Mouse (Mus musculus): Measurements from ENCODE around the gene Kifc3. TPM values are rescaled to one million over a fixed set of nuclear protein-coding genes. Genes with fewer than 3 reads are reported as not detected.

Kifc3 gene
- polyA plus RNA-seq, 1 experiment from 2014 or later: 20.9 TPM

DNA sequence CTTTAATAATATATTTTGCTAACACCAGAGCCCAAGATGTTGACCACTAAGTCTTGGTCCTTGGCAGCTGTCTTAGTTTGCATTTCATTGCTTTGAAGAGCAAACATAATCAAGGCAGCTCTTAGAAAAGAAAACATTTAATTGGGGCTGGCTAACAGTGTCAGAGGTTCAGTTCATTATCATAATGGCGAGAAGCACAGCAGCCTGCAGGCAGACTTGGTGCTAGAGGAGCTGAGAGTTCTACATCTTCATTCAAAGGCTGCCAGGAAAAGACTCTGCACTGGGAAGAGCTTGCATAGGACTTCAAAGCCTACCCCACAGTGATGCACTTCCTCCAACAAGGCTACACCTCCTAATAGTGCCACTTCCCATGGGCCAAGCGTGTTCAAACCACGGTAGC, 45.5 kb downstream of the Kifc3 start:
- no peak for ATAC-seq
- H3K4me3 ChIP-seq (ENCODE audit: low read depth, low read length): no peak overlapping the region
- no peaks in the 10 kb centered on the region for H3K9me3 ChIP-seq (ENCODE audit: control insufficient read depth)
- H3K4me1 ChIP-seq (replicated peaks; ENCODE audit: control insufficient read depth, insufficient read depth, low read length): no peaks in the 10 kb centered on the region
- TF ChIP-seq CTCF (IDR thresholded peaks at IDR 0.05; ENCODE audit: low read depth): no peak
- 70% methylated on average over 3 of the region's 3 CpGs for WGBS
- H3K27ac ChIP-seq (ENCODE audit: low read depth, low read length): no peak overlapping the region
- no peak overlapping the region for H3K9ac ChIP-seq (ENCODE audit: low read depth, low read length)
- no peaks in the 10 kb centered on the region for H3K27me3 ChIP-seq (replicated peaks; ENCODE audit: control insufficient read depth, insufficient read depth, low read length)
- no peaks in the 10 kb centered on the region for H3K36me3 ChIP-seq (ENCODE audit: control insufficient read depth, insufficient read depth)
- no peak overlapping the region for H3K4me2 ChIP-seq (replicated peaks; ENCODE audit: low read depth)

DNA sequence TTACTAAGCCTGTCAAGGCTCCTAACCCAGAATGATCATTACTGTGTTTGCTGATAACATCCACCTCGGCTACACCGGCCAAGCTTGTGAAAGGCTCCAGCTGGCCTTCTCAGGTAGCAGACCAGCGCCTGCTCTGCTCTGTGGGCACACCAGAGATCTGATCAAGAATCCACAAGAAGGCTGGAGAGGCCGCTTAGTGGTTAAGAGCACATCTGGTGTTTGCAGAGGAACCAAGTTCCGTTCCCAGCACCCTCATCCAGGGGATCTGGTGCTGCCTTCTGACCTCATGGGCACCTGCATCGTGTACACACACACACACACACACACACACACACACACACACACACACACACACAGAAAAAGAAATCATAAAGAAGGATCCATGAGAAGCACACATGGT, 46.5 kb downstream of the Kifc3 start:
- Histone ChIP-seq H3K4me2 (replicated peaks; ENCODE audit: low read depth) (no peak overlapping the region), H3K27me3 (replicated peaks; ENCODE audit: control insufficient read depth, insufficient read depth, low read length) (no peaks in the 10 kb centered on the region), H3K4me3 (ENCODE audit: low read depth, low read length) (no peak overlapping the region), H3K27ac (ENCODE audit: low read depth, low read length) (no peak overlapping the region), H3K9ac (ENCODE audit: low read depth, low read length) (no peak overlapping the region), H3K9me3 (ENCODE audit: control insufficient read depth) (no peaks in the 10 kb centered on the region), H3K4me1 (replicated peaks; ENCODE audit: control insufficient read depth, insufficient read depth, low read length) (no peaks in the 10 kb centered on the region), H3K36me3 (ENCODE audit: control insufficient read depth, insufficient read depth) (no peaks in the 10 kb centered on the region)
- ATAC-seq: no peak
- TF ChIP-seq CTCF (IDR thresholded peaks at IDR 0.05; ENCODE audit: low read depth): no peak
- WGBS: 68% methylated on average over 6 of the region's 6 CpGs

DNA sequence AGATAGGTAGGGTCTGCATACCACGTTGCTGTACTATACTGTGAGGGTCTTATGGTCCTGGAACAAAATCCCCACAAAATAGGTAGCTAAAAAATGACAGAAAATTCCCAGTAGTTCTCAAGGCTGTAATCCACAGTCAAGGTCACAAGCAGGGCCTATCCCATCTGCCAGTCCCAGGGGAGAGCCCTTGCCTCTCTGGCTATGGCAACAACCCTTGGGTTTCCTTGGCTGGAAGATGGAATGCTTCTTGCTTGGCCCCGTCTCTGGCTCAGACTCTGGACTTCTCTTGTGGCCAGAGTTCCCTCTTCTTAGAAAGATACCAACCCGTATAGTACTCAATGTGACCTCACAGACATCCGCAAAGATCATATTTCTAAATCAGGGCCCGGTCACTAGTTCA, 47.3 kb downstream of the Kifc3 start:
- H3K27me3 ChIP-seq (replicated peaks; ENCODE audit: control insufficient read depth, insufficient read depth, low read length): no peaks in the 10 kb centered on the region
- H3K4me3 ChIP-seq (ENCODE audit: low read depth, low read length): no peak overlapping the region
- WGBS: 84% methylated on average over 5 of the region's 5 CpGs
- no peak overlapping the region for H3K4me2 ChIP-seq (replicated peaks; ENCODE audit: low read depth)
- no peak overlapping the region for H3K9ac ChIP-seq (ENCODE audit: low read depth, low read length)
- TF ChIP-seq CTCF (IDR thresholded peaks at IDR 0.05; ENCODE audit: low read depth): no peak
- ATAC-seq: no peak
- no peaks in the 10 kb centered on the region for H3K9me3 ChIP-seq (ENCODE audit: control insufficient read depth)
- H3K27ac ChIP-seq (ENCODE audit: low read depth, low read length): no peak overlapping the region
- H3K36me3 ChIP-seq (ENCODE audit: control insufficient read depth, insufficient read depth): no peaks in the 10 kb centered on the region
- H3K4me1 ChIP-seq (replicated peaks; ENCODE audit: control insufficient read depth, insufficient read depth, low read length): no peaks in the 10 kb centered on the region

DNA sequence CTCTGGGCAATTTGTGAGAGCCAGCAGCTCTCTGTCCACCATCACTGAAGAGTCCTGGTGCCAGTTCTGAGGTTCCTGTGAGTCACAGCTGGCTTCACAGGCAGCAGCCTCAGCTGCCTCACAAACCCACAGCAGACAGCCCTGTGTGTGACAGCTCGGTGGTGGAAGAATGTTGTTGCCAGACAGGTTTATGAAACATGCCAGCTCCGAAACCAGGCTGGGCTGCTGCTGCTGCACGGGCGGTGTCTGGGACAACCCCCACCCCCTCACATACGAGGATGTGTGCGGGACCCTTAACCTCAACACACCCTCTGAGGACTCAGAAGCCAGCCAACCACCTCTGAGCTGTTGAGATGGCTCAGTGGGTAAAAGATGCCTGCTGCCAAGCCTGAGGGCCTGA, 48.0 kb downstream of the Kifc3 start:
- Histone ChIP-seq H3K4me3 (ENCODE audit: low read depth, low read length) (no peak overlapping the region), H3K27ac (ENCODE audit: low read depth, low read length) (no peak overlapping the region), H3K27me3 (replicated peaks; ENCODE audit: control insufficient read depth, insufficient read depth, low read length) (no peaks in the 10 kb centered on the region), H3K4me2 (replicated peaks; ENCODE audit: low read depth) (no peak overlapping the region), H3K36me3 (ENCODE audit: control insufficient read depth, insufficient read depth) (no peaks in the 10 kb centered on the region), H3K4me1 (replicated peaks; ENCODE audit: control insufficient read depth, insufficient read depth, low read length) (no peaks in the 10 kb centered on the region), H3K9ac (ENCODE audit: low read depth, low read length) (no peak overlapping the region), H3K9me3 (ENCODE audit: control insufficient read depth) (no peaks in the 10 kb centered on the region)
- WGBS: 41% methylated on average over 6 of the region's 6 CpGs
- TF ChIP-seq CTCF (IDR thresholded peaks at IDR 0.05; ENCODE audit: low read depth): no peak
- no peak for ATAC-seq

DNA sequence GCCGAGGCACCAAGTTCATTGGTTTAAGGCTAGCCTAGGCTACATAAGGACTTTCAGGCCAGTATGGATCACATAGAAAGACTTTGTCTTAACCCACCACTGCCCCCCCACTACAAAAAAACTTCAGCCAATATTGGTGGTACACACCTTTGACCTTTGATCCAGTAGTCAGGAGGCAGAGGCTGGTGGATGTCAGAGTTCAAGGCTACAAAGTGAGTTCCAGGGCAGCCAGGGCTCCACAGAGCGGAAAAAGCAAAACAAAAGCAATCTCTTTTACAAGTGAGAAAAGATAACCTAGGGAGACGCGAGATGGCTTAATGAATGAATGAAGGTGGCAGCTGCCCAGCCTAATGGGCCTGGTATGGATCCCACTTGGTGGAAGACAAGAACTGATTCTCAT, 48.6 kb downstream of the Kifc3 start:
- TF ChIP-seq CTCF (IDR thresholded peaks at IDR 0.05; ENCODE audit: low read depth): no peak
- Histone ChIP-seq H3K4me2 (replicated peaks; ENCODE audit: low read depth) (no peak overlapping the region), H3K27me3 (replicated peaks; ENCODE audit: control insufficient read depth, insufficient read depth, low read length) (no peaks in the 10 kb centered on the region), H3K9me3 (ENCODE audit: control insufficient read depth) (no peaks in the 10 kb centered on the region), H3K4me1 (replicated peaks; ENCODE audit: control insufficient read depth, insufficient read depth, low read length) (no peaks in the 10 kb centered on the region), H3K27ac (ENCODE audit: low read depth, low read length) (no peak overlapping the region), H3K4me3 (ENCODE audit: low read depth, low read length) (no peak overlapping the region), H3K9ac (ENCODE audit: low read depth, low read length) (no peak overlapping the region), H3K36me3 (ENCODE audit: control insufficient read depth, insufficient read depth) (no peaks in the 10 kb centered on the region)
- WGBS: 60% methylated on average over 4 of the region's 4 CpGs
- ATAC-seq: no peak

GRCm38 (mm10) chr8:95150608-95151007, 52.0 kb downstream of the Kifc3 start:
- ATAC-seq: no peak
- no peaks in the 10 kb centered on the region for H3K27me3 ChIP-seq (replicated peaks; ENCODE audit: control insufficient read depth, insufficient read depth, low read length)
- H3K4me1 ChIP-seq (replicated peaks; ENCODE audit: control insufficient read depth, insufficient read depth, low read length): no peaks in the 10 kb centered on the region; the same call in 1 of the 2 replicates
- H3K4me2 ChIP-seq (replicated peaks; ENCODE audit: low read depth): no peak overlapping the region
- no peak overlapping the region for H3K9ac ChIP-seq (ENCODE audit: low read depth, low read length)
- no peak overlapping the region for H3K27ac ChIP-seq (ENCODE audit: low read depth, low read length)
- no peaks in the 10 kb centered on the region for H3K36me3 ChIP-seq (ENCODE audit: control insufficient read depth, insufficient read depth)
- no peaks in the 10 kb centered on the region for H3K9me3 ChIP-seq (ENCODE audit: control insufficient read depth)
- H3K4me3 ChIP-seq (ENCODE audit: low read depth, low read length): no peak overlapping the region
- 77% methylated on average over 3 of the region's 3 CpGs for WGBS
- TF ChIP-seq CTCF (IDR thresholded peaks at IDR 0.05; ENCODE audit: low read depth): no peak

- H3K4me3 ChIP-seq (ENCODE audit: low read depth, low read length): no peak overlapping the region
- no peak for ATAC-seq
- no peak for TF ChIP-seq CTCF (IDR thresholded peaks at IDR 0.05; ENCODE audit: low read depth)
- H3K9me3 ChIP-seq (ENCODE audit: control insufficient read depth): no peaks in the 10 kb centered on the region
- no peaks in the 10 kb centered on the region for H3K36me3 ChIP-seq (ENCODE audit: control insufficient read depth, insufficient read depth)
- 45% methylated on average over 10 of the region's 10 CpGs for WGBS
- H3K4me1 ChIP-seq (replicated peaks; ENCODE audit: control insufficient read depth, insufficient read depth, low read length): peaks cover 5% of the 10 kb centered on the region; the same call in 1 of the 2 replicates
- no peaks in the 10 kb centered on the region for H3K27me3 ChIP-seq (replicated peaks; ENCODE audit: control insufficient read depth, insufficient read depth, low read length)
- no peak overlapping the region for H3K27ac ChIP-seq (ENCODE audit: low read depth, low read length)
- H3K9ac ChIP-seq (ENCODE audit: low read depth, low read length): no peak overlapping the region
- no peak overlapping the region for H3K4me2 ChIP-seq (replicated peaks; ENCODE audit: low read depth)
These were observed 53.2 kb downstream of the Kifc3 start for GRCm38 (mm10) chr8:95149426-95149825.
